Mouse (Mus musculus): ENCODE measurements around the gene Retreg2.

Retreg2 gene

DNA sequence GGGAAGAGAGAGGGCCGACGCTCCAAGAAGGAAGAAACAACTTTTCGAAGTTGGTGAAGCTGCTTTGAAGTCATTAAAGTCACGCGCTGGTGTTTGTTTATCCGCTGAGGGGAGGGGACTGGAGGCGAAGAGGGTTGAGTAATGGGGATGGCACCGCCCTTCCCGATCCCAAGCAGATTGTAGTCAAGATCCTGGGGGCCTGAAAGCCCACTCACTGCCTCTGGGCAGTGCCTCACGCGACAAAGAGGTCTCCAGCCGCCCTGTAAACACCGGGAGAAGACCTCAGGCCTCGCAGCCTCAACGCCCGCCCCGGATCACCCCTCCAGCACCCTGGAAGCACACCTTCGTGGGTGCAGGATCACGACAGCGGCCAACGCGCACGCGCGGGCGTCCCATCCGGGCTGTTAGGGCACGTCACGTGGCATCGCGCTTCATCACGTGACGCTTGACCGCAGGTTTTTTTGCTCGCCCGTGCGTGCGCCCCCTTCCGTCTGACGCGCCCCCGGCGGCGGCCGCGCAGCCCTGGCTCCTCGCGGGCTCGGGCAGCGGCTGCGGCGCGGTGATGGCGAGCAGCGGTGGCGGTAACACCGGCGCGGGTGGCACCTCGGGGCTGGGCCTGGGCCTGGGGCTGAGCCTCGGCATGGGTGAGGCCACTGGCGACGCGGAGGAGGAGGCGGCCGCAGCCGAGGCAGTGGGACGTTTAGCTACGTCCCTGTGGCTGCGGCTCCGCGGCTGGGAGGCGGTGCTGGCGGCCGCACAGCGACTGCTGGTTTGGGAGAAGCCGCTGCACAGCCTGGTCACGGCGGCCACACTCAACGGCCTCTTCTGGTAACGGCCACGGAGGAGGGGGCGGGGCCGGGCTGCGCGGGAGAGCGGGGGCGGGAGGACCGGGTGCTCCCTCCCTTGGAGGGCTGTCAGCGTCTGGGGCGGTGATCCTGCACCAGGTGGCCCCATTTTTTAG, at the start of gene Retreg2, which contains the start of gene Cnppd1:
Gene Retreg2 (plus strand): TSS at position 478 of the 961 bp plus-strand sequence.
Gene Cnppd1 (minus strand): TSS at position 411 of the 961 bp plus-strand sequence.
- DNase-seq, result peak; percentile 97

DNA sequence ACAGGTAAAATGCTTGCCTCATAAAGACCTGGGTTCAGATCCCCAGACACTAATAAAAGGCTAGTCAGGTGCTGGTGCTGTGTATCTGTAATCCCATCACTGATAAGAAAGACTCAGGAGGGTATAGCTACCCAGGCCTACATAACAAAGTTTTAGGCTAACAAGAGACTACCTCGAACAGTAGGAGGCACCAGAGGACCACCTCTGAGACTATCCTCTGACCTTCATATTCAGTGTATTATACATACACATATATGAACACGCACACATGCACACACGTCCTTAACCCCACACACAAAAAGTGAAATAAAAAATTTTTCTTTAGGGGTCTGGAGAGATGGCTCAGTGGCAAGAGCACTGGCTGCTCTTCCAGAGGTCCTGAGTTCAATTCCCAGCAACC, 20.4 kb upstream of the Retreg2 start:
- DNase-seq, result no peak

DNA sequence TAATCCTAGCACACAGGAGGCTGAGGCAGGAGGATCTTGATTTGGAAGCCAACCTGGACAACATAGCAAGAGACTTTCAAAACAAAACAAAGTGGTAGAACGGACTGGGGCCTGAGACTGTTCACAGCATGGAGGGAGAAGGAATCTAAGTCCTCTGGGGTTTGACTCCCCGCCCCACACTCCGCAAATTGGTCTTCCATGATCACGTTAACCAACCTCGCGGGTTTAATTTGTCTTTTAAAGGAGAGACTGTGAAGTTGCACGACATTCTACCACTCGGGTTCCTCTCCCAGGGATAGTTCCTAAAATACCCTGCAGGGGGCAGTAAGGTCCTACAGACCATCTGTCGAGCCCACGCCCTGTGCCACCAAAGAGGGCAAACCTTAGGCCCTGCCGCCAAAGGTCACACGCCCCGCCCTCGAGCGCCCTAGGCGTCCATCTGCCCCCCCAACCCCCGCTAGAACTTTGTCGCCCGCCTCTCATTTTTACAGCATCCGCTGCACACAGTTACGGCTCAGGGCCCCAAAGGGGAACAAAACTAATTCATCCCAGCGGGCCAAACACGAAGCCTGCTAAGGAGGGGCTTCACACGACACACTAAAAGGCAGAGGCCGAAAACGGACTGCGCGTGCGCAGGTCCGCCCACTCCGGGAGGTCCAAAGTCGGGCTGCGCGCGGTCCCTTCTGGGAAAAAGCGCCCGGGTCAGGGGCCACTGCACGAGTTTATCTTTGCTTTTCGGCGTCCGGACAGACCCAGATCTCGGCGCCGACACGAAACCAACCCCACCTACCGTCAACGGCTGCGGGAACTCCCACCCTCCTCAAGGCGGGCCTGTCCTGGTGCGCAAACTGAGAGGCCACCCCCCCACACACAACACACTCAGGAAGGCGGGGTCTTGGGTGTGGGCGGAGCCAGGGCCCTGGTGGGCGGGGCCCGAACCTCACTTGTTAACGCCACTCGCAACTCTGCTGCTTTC, 17.9 kb upstream of the Retreg2 start, which contains the start of gene Nhej1:
Gene Nhej1 (minus strand): TSS at position 855 of the 976 bp plus-strand sequence.
- DNase-seq, result peak; percentile 98

DNA sequence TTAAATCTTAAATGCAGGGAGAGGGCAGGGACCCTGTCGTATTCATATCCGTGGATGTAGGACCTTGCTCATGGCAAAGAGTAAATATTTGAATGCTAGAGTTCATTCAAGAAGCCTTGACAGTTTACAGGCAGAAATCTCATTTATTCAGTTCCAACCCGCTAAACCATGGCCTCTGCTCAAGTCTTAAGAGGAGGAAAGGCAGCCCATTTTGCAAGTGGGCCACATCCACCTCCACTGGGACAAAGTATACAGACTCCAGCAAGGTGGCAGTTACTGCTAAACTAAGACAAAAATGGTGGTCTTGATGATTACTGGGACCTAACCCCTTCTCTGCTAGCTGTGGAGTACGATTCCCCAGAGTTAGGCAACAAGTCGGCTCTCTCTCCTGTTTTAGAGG, 17.2 kb upstream of the Retreg2 start:
- no peak for DNase-seq

DNA sequence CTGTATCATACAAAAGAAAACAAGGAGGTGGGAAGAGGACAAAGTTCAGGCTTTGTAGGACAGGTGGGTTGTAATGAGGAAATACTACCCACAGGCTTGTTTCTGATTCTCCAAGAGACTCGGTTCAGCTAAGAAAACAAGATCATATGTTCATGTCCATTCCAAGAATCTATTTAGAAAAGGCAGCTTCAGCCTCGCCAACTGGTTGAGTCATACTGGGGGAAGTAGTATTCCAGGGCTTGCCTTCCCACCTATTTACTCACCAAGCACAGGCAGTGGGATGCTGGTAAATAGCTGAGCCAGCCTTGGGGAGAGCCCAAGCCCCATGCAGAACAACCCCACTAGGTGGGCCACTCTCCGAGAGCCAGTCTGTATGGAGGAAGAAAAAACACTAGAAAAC, 13.9 kb upstream of the Retreg2 start:
- DNase-seq, result no peak

DNA sequence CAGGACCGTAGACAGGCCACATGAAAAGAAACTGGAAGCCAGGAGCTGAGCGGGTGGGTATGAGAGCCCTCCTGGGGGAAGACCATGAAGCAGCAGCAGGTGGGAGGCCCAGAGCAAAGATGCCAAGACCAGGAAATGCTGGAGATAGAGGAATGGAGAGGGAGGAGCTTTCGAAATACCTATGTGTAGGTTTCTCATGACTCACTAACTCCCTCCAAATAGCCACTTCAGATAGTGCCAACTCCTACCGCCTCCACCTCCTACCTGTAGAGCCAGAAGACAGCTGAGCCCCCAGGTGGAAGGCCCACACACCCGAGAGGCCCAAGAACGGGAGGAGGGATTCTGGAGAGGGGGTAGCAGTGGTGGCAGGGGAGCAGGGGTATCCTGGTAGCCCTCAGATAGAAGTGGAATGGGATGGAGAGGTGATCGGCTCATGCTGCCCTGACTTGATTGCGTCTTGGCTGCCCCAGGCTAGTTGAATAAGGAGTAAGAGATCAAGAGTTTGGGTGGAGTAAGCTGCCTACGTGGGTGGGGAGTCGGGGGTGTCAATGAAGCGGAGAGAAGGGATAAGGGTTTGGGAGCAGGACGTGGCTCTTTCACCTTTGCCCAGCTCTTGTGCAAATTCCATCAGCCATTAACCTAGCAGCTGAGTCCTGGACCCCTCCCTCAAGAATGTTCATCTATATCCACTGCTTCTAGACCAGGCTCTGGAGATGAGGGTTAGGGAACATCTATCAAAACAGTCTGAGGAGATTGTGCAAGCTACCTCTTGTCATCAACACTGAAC, 9.0 kb upstream of the Retreg2 start, which contains the start of gene Slc23a3:
Gene Slc23a3 (minus strand): TSS at position 470 of the 787 bp plus-strand sequence.
- DNase-seq, result no peak

DNA sequence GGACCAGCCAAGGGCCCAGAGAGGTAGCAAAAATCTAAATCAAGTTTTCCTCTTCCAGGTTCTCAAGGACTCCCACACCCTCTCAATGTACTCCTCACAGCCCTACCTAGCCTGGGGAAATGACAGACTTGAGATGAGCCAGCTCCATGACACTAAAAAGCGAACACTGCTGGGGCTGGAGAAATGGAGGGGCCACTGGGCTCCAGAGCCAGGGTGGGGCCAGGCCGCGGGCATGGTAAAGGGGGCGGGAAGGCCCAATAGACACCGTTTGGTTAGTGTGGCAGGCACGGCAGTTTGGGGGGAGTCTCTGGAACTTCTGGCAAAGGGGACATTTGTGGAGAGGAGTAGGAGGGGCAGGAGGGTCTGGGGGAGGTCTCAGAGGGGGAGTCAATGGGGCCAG, 6.3 kb upstream of the Retreg2 start:
- no peak for DNase-seq

DNA sequence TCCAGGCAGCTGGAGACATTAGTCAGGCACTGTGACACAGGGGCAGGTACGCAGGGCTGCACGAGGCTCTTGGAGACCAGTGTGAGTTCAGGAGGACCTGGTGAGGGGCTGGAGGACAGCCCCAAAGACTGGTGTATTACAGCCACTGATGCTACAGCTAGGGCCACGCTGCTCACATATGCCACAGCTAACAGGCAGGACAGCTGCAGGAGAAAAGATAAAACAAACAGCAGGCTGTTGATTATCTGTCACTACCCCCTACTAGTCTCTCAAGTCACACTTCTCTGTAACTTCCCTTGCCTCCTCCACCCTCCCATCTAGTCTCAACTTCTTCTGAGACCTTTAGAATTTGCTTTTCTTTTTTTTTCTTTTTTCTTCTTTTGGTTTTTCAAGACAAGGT, 5.8 kb upstream of the Retreg2 start:
- DNase-seq, result no peak

DNA sequence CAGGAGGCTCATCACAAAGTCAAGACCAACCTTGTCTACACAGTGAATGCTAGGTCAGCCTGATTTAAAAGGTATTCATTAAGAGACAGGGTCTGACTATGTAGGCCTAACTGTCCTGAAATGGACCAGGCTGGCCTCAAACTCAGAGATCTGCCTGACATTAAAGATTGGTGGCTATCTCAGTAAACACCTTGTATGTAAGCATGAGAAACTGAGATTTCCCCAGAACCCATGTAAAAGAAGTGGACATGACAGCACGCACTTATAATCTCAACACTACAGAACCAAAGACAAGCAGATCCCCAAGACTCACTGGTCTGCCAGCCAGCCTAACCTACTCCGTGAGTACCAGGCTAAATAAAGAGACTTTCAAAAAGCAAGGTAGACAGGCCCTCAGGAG, 4.1 kb upstream of the Retreg2 start:
- DNase-seq, result no peak

DNA sequence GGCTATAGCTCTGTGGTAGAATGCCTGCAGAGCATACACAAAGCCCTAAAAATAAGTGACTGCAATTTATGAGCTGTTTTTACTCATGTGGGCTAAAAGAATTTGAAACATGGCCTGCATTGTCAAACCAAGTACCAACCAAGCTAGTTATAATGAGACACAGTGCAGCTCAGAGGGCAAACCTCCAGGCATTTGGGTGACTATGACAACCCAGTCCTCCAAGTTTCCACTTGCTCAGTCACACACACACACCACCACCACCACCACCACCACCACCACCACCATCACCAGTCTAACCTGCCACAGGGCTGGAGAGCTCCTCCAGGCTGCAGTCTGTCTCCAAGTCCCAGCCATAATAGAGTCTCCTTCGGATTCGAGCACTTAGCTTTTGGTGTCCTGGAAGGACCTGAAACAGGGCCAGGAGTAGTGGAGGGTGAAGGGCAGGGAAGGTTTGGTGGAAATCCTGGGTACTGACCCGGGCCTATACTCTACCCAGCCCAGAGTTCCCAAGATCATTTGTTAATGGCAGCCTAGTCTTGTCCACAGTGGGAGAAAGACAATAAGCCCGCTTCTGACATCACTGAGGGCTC, 1.9 kb upstream of the Retreg2 start:
- DNase-seq, result no peak

DNA sequence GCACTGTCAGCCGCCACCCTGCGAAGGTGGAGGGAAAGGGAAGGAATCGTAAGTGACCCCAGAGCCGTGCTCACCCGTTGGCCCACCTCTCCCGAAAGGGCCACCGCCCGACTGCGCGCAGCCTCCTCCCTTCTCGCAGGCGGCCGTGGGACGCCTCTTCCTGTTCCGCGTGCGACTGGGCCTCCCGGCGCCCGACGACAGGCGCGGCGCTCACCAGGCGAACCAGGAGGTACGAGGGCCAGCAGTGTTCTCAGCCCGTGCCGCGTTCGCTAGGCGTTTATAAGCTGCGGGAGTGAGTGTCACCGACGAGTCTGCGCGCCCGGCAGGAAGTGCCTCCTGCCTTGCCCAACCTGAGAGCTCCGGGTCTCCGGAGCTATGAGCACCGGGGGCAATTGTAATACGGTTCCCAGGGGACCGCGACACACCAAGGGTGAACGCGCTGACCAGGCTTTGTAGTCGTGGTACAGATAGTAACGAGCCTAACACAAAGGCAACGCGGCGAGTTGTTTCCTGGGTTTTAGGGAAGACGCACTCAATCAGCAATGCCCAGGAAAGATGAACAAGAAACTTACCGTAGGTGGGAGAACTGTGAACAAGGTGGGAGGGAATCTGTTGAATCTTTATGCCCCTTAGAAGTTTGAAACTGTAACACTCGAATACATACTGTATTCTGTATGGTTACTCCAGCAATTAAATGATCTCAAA, 940 bp upstream of the Retreg2 start:
- DNase-seq, result peak; percentile 63

DNA sequence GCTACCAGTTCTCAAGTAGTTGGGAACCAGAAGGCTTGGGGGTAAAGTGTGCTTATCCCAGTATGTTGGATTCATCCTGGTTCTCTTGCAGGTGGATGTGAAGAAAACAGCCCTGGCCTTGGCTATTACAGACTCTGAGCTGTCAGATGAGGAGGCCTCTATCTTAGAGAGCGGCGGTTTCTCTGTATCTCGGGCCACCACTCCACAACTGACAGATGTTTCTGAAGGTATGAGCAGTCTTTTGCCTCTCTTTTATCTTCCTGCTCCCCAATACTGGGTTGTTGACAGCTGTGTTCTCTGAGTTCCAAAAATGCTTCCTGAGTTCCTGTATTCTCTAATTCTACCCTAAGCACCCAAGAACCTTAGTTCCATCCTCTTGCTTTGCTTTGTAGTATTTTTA, 3.0 kb downstream of the Retreg2 start:
- DNase-seq, result no peak

DNA sequence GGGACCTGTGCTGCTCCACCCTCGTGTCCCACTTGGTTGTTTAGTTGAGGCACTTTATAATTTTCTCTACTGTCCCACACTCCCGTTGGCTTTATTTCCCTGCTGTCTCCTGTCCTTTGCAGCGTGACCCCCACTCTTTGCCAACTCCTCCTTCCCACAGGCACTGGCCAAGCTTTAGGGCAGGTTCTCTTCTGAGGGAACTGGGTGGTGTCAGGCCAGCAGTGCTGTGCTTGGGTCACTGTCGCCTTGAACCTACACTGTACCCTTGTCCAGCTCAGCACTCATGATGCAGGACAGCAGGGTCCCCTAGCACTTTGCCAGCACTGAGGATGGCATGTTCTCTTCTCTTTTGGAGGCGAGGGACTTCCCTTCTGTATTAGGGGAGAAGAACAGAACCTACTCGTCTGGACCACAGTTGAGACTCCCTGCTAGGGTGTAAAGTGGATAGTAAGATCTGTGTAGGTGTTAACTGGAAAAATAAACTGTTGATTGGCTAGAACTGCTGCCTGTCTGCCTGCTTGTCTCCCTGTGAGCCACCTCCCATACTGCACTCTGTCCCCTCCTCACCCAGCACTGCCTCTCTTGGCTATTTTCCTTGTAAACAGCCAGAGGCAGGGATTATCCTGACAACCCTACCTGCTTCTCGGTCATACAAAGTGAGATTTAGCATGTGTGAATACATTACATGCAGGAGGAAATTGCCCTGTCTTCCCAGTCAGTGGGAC, 5.0 kb downstream of the Retreg2 start:
- DNase-seq, result no peak

DNA sequence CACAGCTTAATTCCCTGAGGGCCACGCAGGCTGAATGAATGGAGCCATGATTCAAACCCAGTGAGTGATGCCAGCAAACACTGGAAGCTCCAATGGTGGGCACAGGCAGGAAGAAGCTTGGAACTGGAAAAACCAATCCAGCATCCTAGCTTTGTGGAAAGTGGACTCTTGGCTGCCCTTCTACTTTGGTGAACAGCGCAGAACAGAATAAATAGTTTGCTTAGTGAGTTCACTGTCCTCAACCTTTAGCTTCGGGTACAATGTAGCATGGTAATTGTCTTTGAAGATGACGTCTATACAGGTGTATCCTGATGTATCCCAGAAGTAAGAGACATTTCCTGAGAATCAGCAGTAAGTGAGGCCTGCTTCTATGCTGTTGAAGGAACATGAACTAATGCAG, 6.1 kb downstream of the Retreg2 start:
- no peak for DNase-seq

DNA sequence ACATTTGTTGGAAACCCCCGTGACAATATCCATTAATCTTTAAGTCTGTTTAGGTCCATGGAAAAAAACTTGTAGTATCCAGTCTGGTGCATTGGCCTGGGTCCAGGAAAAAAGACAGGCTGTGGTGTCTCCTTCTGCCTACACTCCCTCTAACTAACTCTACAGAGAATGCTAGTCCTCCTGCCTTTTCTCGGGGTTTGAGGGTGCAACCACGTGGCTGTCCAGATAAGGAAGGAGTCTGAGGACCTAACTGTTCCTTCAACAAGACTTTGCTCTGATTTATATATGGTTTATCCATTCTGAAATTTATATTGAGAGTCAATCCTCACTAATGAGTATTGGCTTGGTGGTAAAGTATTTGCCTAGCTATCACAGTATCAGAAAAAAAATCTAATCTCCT, 13.3 kb downstream of the Retreg2 start:
- no peak for DNase-seq

DNA sequence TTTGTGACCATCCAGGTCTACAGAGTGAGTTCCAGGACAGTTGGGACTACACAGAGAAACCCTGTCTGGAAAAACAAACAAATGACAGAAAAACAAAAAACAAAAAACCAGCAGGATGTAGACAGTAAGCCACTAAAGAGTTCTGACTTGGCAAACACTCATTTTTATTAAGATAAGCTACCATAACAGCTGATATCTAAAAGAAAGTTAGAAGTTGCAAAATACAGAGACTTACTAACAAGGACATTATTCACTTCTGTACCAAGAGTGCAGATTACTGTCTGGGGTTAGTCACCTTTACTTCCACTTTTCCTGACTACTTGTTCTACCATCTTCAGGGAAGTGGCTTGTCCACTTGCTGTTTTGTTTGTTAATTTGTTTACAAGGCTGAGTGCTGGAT, 16.4 kb downstream of the Retreg2 start:
- DNase-seq, result no peak

DNA sequence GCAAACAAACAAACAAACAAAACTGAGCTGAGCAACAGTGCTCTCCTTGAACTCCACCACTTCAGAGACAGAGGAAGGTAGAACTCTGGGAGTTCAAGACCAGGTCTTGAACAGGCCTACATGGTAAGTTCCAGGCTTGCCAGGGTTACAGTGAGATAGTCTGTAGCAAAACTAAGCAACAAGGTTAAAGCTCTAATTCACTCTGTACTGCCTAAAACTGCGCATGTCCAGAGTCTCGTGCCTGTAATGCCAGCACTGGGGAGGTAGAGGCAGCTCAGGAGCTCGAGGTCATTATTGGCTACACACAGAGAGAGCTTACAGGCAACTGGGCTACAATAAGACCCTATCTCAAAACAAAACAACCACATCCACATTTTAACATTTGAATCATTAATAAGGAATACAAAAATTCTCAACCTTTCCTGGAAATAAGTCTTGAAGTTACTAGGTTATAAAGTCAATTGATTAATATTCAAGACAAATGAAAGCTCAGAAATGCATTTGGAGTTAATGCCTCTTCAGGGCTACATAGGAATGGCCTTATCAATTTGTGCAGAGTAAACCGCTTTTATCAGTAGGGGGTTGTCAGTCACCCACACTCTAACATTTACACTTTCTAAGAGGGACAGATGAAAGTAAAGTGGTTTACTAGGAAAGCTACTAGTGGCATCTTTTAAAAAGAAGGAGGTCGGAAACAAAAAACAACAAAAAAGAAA, 17.1 kb downstream of the Retreg2 start:
- DNase-seq, result no peak

DNA sequence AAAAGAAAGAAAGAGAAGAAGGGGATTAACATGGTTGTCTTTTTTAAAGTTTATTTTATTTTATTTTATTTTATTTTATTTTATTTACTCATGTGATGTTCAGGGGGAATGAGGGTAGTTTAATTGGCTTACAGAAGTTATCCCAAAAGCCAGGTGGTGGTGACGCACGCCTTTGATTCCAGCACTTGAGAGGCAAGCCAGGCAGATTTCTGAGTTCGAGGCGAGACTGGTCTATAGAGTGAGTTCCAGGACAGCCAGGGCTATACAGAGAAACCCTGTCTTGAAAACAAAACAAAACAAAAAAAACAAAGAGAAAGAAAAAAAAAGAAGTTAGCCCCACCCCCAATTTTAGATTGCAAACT, 17.7 kb downstream of the Retreg2 start:
- DNase-seq, result no peak

DNA sequence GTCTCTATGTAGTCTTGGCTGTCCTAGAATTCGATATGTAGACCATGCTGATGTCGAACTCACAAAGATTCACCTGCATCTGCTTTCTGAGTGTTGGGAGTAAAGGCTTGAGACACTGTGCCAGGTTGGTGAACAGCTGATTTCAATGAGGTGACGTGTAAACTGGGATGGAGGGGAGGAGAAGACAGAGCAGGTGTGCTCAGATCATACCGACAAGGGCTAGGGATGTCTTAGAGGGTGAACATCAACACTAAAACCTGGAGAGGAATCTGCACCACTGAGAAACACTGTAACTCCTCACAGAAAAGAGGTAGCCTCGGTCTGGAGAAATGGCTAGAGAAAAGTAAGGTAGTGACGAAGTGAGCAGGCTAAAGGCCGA, 25.5 kb downstream of the Retreg2 start:
- DNase-seq, result no peak
